Mouse (Mus musculus) kidney, embryonic 14.5 days (tissue): ENCODE measurements around the gene Cdh4. TPM values are rescaled to one million over a fixed set of nuclear protein-coding genes. Genes with fewer than 3 reads are reported as not detected.

Experiments
- ATAC-seq: fragments of 200-750 bp; cut with Nextera tagmentation; 2 replicates; pipeline ENCODE4 v1.8.0; 2017; ENCODE audit warnings: moderate number of reproducible peaks, mild to moderate bottlenecking, moderate TSS enrichment, moderate library complexity; ENCODE audit not compliant: low FRiP score, low TSS enrichment
- H3K27ac ChIP-seq: fragments of 300-500 bp; sonication (generic); 2 replicates; pipeline ENCODE4 v1.5.1; 2014; ENCODE audit warnings: low read depth, mild to moderate bottlenecking, low read length, moderate library complexity, mixed read lengths
- H3K27me3 ChIP-seq: fragments of 300-500 bp; sonication (generic); 2 replicates; pipeline ENCODE4 v1.6.1; 2014; ENCODE audit warnings: mild to moderate bottlenecking, low read length; ENCODE audit not compliant: control insufficient read depth, insufficient read depth
- H3K36me3 ChIP-seq: fragments of 300-500 bp; sonication (generic); 2 replicates; pipeline ENCODE4 v1.6.1; 2014; ENCODE audit warnings: low read length, mixed read lengths; ENCODE audit not compliant: control insufficient read depth, insufficient read depth
- H3K4me1 ChIP-seq: fragments of 300-500 bp; sonication (generic); 2 replicates; pipeline ENCODE4 v1.6.1; 2014; ENCODE audit warnings: low read length, mixed read lengths; ENCODE audit not compliant: control insufficient read depth, insufficient read depth
- H3K4me2 ChIP-seq: fragments of 300-500 bp; sonication (generic); replicated peaks from 2 replicates; pipeline ENCODE4 v1.6.1; 2014; ENCODE audit warnings: low read depth, mild to moderate bottlenecking, low read length
- H3K4me3 ChIP-seq: fragments of 300-500 bp; sonication (generic); 2 replicates; pipeline ENCODE4 v1.5.1; 2014; ENCODE audit warnings: mild to moderate bottlenecking, low read length
- H3K9ac ChIP-seq: fragments of 300-500 bp; sonication (generic); 2 replicates; pipeline ENCODE4 v1.6.1; 2014; ENCODE audit warnings: low read depth, mild to moderate bottlenecking, low read length, moderate library complexity
- H3K9me3 ChIP-seq: fragments of 300-500 bp; sonication (generic); 2 replicates; pipeline ENCODE4 v1.6.1; 2016; ENCODE audit warnings: low read length; ENCODE audit not compliant: control insufficient read depth
- WGBS: fragments of 180-500 bp; shearing (Covaris S2); extraction: QIAGEN DNeasy Blood & Tissue Kit; methylation state at CpG from one replicate; pipeline ENCODE4 v1.1.7; 2014; 5-methylcytosine and 5-hydroxymethylcytosine counted together
- polyA plus RNA-seq: library from polyadenylated mRNA; unstranded; fragments of >200 nt; fragmentation: Nextera tagmentation; extraction: Ambion mirVana; gene quantifications from 2 replicates; pipeline ENCODE4 v1.2.1, GENCODE M21; 2014

The Cdh4 gene
- polyA plus RNA-seq, 1 experiment from 2014 or later: 19.4 TPM

DNA sequence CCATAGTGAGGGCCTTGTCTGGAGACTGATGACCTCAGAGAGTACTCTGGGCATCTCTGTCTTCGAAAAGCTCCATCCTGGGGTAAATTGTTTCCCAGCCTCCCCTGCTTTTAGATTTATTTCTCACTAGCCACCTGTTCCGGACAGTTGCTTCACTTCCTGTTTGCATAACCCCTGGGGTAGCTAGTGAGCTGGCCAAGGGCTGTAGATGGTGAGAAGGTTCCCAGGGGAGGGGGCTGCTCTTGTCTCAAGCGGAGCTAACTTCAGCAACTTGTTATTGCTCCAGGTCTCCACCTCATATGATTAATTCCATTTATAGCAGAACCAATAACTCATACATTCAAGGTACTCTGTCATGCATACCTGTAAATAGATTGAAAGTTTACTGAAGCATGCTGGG is 16.6 kb upstream of the Cdh4 start:
- H3K9ac ChIP-seq: no peak overlapping the region
- no peak overlapping the region for H3K4me2 ChIP-seq
- peaks cover 10% of the 10 kb centered on the region; the same call in 1 of the 2 replicates for H3K4me1 ChIP-seq
- no peaks in the 10 kb centered on the region for H3K27me3 ChIP-seq
- peak; percentile 61; the same call in 1 of the 2 replicates for ATAC-seq
- H3K4me3 ChIP-seq: no peak overlapping the region
- H3K9me3 ChIP-seq: no peaks in the 10 kb centered on the region
- H3K36me3 ChIP-seq: no peaks in the 10 kb centered on the region
- no peak overlapping the region for H3K27ac ChIP-seq
- WGBS: 18% methylated on average over 3 of the region's 3 CpGs

DNA sequence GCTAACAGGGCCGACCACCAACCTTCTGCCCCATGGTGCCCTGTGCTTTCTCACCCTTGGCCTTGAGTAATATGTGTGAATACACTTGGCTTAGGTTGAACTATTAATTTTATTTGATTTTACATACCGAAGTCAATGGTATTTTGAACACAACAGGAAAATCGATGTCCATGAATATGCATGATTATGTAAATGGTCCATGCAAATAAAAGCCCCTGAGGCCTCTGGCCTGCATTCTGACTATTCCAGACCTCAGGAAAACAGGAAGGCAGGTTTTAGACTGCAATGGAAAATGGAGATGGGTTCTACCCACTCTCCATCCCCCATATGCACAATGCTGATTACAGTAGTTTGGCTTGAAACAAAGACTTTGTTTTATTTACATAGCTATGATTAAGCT is 13.3 kb upstream of the Cdh4 start:
- H3K4me2 ChIP-seq: no peak overlapping the region
- H3K4me3 ChIP-seq: no peak overlapping the region
- H3K9ac ChIP-seq: no peak overlapping the region
- no peaks in the 10 kb centered on the region for H3K9me3 ChIP-seq
- peaks cover 10% of the 10 kb centered on the region; the same call in 1 of the 2 replicates for H3K4me1 ChIP-seq
- no peaks in the 10 kb centered on the region for H3K36me3 ChIP-seq
- 81% methylated on average over 3 of the region's 3 CpGs for WGBS
- no peak overlapping the region for H3K27ac ChIP-seq
- ATAC-seq: no peak
- H3K27me3 ChIP-seq: no peaks in the 10 kb centered on the region

DNA sequence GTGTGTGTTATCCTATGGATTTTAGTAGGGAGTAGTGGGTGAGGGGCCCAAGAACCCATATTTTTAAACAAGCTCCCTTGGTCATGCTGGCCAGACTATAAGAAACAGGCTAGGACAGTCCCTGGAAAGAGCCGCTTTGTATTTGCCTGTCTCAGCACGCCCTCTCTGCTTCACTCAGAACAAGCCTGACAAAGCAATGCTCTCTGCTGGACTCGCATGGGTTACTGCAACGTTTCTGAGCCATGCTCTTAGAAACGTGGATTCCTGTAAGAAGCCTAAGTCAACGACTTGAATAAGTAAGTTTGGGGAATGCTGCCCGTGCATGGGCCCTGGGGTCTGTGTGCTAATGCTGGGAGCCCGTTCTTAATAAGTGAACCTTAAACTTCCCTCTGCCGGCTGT is 2.1 kb upstream of the Cdh4 start:
- ATAC-seq: no peak
- no peak overlapping the region for H3K4me3 ChIP-seq
- no peaks in the 10 kb centered on the region for H3K36me3 ChIP-seq
- WGBS: 27% methylated on average over 9 of the region's 9 CpGs
- H3K9ac ChIP-seq: no peak overlapping the region
- H3K4me2 ChIP-seq: no peak overlapping the region
- no peaks in the 10 kb centered on the region for H3K9me3 ChIP-seq
- no peak overlapping the region for H3K27ac ChIP-seq
- H3K4me1 ChIP-seq: peaks cover 12% of the 10 kb centered on the region
- peaks cover 8% of the 10 kb centered on the region; the same call in 1 of the 2 replicates for H3K27me3 ChIP-seq

DNA sequence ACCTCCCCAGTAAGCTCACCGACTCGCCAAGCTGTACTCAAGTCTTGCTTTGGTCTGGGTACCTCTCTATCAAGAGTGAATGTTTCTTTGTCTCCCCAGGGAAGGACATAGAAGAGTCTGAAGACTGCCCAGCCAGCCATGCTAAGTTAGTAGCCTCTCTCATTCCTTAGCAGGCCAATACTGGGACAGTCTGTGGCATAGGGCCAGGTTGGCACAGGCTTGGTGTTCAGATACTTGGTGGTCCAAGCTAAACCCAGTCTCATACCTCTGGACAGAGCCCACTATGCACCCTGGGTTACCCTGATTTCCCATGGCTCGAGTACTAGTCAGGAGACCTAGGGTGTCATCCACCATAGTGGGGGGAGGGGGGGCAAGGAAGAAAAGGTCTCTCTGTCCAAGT is 1.1 kb upstream of the Cdh4 start:
- H3K36me3 ChIP-seq: no peaks in the 10 kb centered on the region
- 66% methylated on average over 3 of the region's 3 CpGs for WGBS
- ATAC-seq: no peak
- H3K9me3 ChIP-seq: no peaks in the 10 kb centered on the region
- no peak overlapping the region for H3K9ac ChIP-seq
- no peak overlapping the region for H3K4me2 ChIP-seq
- H3K4me3 ChIP-seq: no peak overlapping the region
- H3K27ac ChIP-seq: no peak overlapping the region
- peaks cover 8% of the 10 kb centered on the region; the same call in 1 of the 2 replicates for H3K27me3 ChIP-seq
- peaks cover 7% of the 10 kb centered on the region for H3K4me1 ChIP-seq

DNA sequence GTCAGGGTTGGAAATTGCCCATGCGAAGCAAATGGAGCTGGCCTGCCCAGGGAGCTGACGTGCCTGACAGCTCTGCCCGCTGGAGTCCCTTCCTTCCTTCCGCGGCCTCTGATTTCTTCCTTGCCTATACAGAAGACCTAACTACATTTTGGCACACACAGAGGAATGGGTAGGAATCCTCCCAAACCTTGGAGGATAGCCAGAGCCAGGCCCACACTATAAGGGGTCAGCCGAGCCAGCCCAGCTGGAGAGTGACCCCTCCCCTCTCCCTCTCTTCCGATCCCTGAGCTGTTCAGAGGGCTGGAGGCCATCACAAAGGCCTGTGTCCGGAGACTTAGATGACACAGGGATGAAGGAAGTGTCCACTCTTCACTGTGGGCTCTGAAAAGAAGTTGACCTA is 514 bp upstream of the Cdh4 start:
- Histone ChIP-seq H3K4me1 (peaks cover 7% of the 10 kb centered on the region), H3K36me3 (no peaks in the 10 kb centered on the region), H3K4me2 (peak overlapping the region; percentile 95), H3K27me3 (peaks cover 8% of the 10 kb centered on the region; the same call in 1 of the 2 replicates), H3K9ac (no peak overlapping the region), H3K9me3 (no peaks in the 10 kb centered on the region), H3K4me3 (peak overlapping the region; percentile 70), H3K27ac (no peak overlapping the region)
- ATAC-seq: peak; percentile 41; the same call in 1 of the 2 replicates
- WGBS: 4% methylated on average over 8 of the region's 8 CpGs

DNA sequence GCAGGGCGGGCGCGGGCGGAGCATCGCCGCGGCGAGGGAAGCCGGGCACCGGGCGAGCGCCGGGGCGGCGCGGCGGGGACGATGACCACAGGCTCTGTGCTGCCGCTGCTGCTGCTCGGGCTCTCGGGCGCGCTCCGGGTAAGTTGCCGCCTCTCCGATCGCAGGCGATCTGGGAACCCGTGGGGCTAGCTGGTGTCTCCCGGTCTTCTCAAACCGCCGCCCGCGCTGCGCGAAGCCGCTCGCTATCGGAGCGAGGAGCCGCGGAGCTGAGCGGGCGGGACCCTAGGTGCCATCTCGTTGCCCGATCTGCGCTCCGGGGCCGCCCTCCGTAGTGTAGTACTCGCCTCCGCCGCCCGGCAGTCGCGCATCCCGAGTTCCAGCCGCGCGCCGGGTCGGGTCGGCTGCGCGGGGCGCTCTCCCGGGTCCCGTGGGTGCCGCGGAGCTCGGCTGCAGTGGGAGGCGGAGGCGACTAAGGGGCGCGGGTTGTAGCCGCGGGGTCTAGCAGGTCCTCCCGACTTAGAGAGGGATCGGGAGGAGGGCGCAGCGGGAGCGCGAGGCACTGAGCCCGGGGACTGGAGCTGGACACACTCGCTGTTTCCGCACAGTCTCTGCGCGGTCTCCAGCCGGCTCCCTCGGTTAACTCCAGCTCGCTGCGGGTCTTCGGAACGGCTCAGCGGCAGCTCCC is 452 bp downstream of the Cdh4 start:
- Histone ChIP-seq H3K9me3 (no peaks in the 10 kb centered on the region), H3K27me3 (peaks cover 8% of the 10 kb centered on the region; the same call in 1 of the 2 replicates), H3K9ac (peak overlapping the region; percentile 78), H3K4me2 (peak overlapping the region; percentile 95), H3K4me3 (peak overlapping the region; percentile 70), H3K27ac (peak overlapping the region; percentile 73), H3K36me3 (no peaks in the 10 kb centered on the region), H3K4me1 (peaks cover 7% of the 10 kb centered on the region)
- peak; percentile 78 for ATAC-seq
- whole genome bisulfite sequencing: 1% methylated on average over 80 of the region's 95 CpGs

DNA sequence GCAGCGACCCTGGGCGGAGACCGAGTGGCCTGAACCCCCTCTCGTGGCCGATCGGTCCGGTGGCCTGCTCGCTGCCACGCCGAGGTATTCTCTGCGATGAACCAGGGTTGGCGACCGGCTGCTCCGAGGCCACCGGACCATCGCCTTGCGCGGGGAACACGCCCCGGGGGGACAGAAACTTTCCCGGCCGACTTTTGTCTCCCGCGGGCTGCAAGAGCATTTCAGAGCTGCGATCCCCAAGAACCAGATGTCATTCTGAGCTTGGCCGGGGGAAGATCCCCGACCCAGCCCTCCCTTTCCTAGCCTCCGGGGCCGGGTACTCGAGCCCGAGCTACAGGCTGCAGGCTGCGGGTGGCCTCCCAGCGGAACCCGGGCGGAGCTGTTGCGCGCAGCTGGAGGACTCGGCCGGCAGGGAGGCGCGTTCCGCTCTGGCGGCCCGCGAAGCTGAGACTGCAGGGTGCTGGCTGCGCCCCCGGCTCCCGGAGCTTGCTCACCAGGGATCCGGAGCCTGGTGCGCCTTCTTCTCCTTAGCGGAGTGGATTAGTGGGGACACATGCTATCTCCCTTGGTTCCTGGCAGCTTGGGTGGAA is 1.1 kb downstream of the Cdh4 start:
- Histone ChIP-seq H3K9ac (peak overlapping the region; percentile 78), H3K36me3 (no peaks in the 10 kb centered on the region), H3K27ac (peak overlapping the region; percentile 73; the same call in 1 of the 2 replicates), H3K4me3 (peak overlapping the region; percentile 70), H3K27me3 (peaks cover 8% of the 10 kb centered on the region; the same call in 1 of the 2 replicates), H3K4me1 (peaks cover 7% of the 10 kb centered on the region), H3K9me3 (no peaks in the 10 kb centered on the region), H3K4me2 (peak overlapping the region; percentile 95)
- peak; percentile 76 for ATAC-seq
- WGBS: under 1% methylated on average over 47 of the region's 51 CpGs

DNA sequence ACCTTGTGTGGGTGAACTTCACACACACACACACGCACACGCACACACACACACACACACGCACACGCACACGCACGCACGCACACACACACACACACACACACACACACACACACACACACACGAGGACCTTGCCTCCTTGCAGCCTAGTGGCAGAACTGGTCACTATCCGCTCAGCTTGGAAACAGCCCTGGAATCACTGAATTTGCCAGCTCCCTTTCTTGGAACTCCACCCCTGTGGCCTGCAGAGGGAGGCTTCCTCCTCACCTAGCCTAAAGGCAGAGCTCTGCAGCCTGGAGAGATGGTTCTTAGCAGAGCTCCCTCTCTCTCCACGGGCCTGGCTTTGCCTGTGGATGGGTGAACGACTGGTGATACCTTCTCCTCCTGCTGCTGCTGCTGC is 1.7 kb downstream of the Cdh4 start:
- peak overlapping the region; percentile 95 for H3K4me2 ChIP-seq
- H3K4me1 ChIP-seq: peaks cover 7% of the 10 kb centered on the region
- no peaks in the 10 kb centered on the region; the same call in 1 of the 2 replicates for H3K9me3 ChIP-seq
- no peak for ATAC-seq
- H3K9ac ChIP-seq: no peak overlapping the region; the same call in 1 of the 2 replicates
- no peak overlapping the region for H3K27ac ChIP-seq
- peak overlapping the region; percentile 70 for H3K4me3 ChIP-seq
- no peaks in the 10 kb centered on the region for H3K36me3 ChIP-seq
- 16% methylated on average over 6 of the region's 11 CpGs for WGBS
- peaks cover 8% of the 10 kb centered on the region; the same call in 1 of the 2 replicates for H3K27me3 ChIP-seq

DNA sequence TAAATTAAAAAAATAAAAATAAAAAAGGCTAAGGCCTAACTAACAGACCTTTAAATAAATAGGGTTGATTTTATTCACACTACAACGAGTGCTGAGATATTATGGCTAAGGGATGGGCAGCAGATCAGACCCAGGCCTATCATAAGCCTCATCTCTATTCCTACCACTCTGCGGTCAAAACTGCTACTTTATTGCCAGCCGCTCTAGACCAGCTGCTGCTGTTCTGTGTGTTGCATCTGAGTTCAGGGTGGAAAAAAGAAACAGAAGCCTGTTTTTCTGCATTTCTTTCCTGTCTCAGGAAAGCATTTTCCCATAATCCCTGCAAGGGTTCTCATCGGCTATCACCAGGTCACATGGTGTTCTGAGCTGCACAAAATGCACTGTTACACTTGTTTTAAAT is 6.0 kb downstream of the Cdh4 start:
- no peak overlapping the region for H3K9ac ChIP-seq
- H3K4me3 ChIP-seq: no peak overlapping the region
- H3K27me3 ChIP-seq: peaks cover 8% of the 10 kb centered on the region; the same call in 1 of the 2 replicates
- H3K4me2 ChIP-seq: no peak overlapping the region
- H3K36me3 ChIP-seq: no peaks in the 10 kb centered on the region
- ATAC-seq: no peak
- H3K4me1 ChIP-seq: 0 out of 2 replicates have a peak, but pooled peaks cover 1% of the 10 kb centered on the region
- H3K9me3 ChIP-seq: peaks cover 4% of the 10 kb centered on the region; the same call in 1 of the 2 replicates
- 94% methylated on average over 4 of the region's 4 CpGs for WGBS
- no peak overlapping the region for H3K27ac ChIP-seq
